Mouse (Mus musculus) hindbrain, postnatal 0 days (tissue): Measurements from ENCODE around the gene Ttll8. TPM values are rescaled to one million over a fixed set of nuclear protein-coding genes. Genes with fewer than 3 reads are reported as not detected.
A peak's percentile ranks its signal among the peaks of the same experiment; 100 is the strongest.

Source experiments
- ATAC-seq: fragments of 200-750 bp; cut with Nextera tagmentation; 2 replicates; pipeline ENCODE4 v1.8.0; 2017; ENCODE audit warnings: mild to moderate bottlenecking, moderate TSS enrichment, moderate library complexity
- DNase-seq: peaks from one replicate; pipeline ENCODE4 v3.0.0-alpha.2; 2015; ENCODE audit warnings: low spot score
- H3K27ac ChIP-seq: fragments of 300-500 bp; sonication (generic); 2 replicates; pipeline ENCODE4 v1.5.1; 2014; ENCODE audit warnings: mild to moderate bottlenecking
- H3K27me3 ChIP-seq: fragments of 300-500 bp; sonication (generic); 2 replicates; pipeline ENCODE4 v1.6.1; 2014; ENCODE audit warnings: low read length, mixed read lengths; ENCODE audit not compliant: insufficient read depth
- H3K36me3 ChIP-seq: fragments of 300-500 bp; sonication (generic); 2 replicates; pipeline ENCODE4 v1.6.1; 2014; ENCODE audit warnings: low read length, mixed read lengths; ENCODE audit not compliant: insufficient read depth
- H3K4me1 ChIP-seq: fragments of 300-500 bp; sonication (generic); 2 replicates; pipeline ENCODE4 v1.6.1; 2014; ENCODE audit warnings: antibody characterized with exemption, low read length, mixed read lengths; ENCODE audit not compliant: insufficient read depth
- H3K4me2 ChIP-seq: fragments of 300-500 bp; sonication (generic); 2 replicates; pipeline ENCODE4 v1.6.1; 2014; ENCODE audit warnings: low read depth, mild to moderate bottlenecking, low read length, moderate library complexity, mixed read lengths
- H3K4me3 ChIP-seq: fragments of 300-500 bp; sonication (generic); 2 replicates; pipeline ENCODE4 v1.5.1; 2014; ENCODE audit warnings: low read length
- H3K9ac ChIP-seq: fragments of 300-500 bp; sonication (generic); replicated peaks from 2 replicates; pipeline ENCODE4 v1.6.1; 2014; ENCODE audit warnings: mild to moderate bottlenecking, low read length, moderate library complexity, mixed read lengths
- H3K9me3 ChIP-seq: fragments of 300-500 bp; sonication (generic); 2 replicates; pipeline ENCODE4 v1.6.1; 2016; ENCODE audit warnings: low read length, mixed read lengths
- CTCF ChIP-seq: IDR thresholded peaks from 2 replicates; pipeline ENCODE4 v1.5.1; 2016; ENCODE audit warnings: antibody characterized with exemption, control low read depth, low read depth
- WGBS: fragments of 180-500 bp; shearing (Covaris S2); extraction: QIAGEN DNeasy Blood & Tissue Kit; methylation state at CpG from one replicate; pipeline ENCODE4 v1.1.7; 2014; 5-methylcytosine and 5-hydroxymethylcytosine counted together
- polyA plus RNA-seq: library from polyadenylated mRNA; unstranded; fragments of >200 nt; fragmentation: Nextera tagmentation; extraction: Ambion mirVana; gene quantifications from 2 replicates; pipeline ENCODE4 v1.2.1, GENCODE M21; 2015
- total RNA-seq: library from RNA; depleted of rRNA; stranded (reverse); fragments of >200 nt; gene quantifications from 2 replicates; pipeline ENCODE4 v1.2.3, GENCODE M21; 2014

Ttll8 gene
- total and polyA plus RNA-seq, 2 experiments from 2014 or later, result 0.14 to 0.16 TPM

DNA sequence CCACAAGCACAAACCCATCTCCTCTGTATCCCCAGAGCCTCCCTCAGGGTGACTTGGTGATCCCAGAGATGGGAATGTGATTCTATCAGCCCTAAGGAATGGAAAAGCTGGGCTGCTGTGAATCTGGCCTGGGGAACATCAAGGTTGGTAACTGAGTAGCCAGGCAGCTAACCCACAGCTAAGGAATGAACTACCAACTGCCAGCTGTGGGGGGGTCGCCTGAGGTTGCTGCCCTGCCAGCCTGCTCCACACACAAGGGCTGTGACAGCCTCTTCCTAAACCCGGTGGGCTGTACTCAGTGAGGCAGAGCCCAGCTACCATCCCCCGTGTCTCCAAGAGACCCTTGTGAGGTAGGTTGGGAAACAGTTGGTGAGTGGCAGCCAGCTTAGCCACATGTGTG, 103.1 kb downstream of the Ttll8 start:
- no peak overlapping the region for H3K4me3 ChIP-seq
- H3K9me3 ChIP-seq, result no peaks in the 10 kb centered on the region
- WGBS, result 57% methylated on average over 3 of the region's 3 CpGs
- ATAC-seq (peak; percentile 22; the same call in 1 of the 2 replicates), DNase-seq (no peak)
- peaks cover 10% of the 10 kb centered on the region; the same call in 1 of the 2 replicates for H3K4me1 ChIP-seq
- TF ChIP-seq CTCF, result no peak
- no peak overlapping the region for H3K9ac ChIP-seq
- H3K27ac ChIP-seq, result 0 out of 2 replicates have a peak overlapping the region, but pooled peaks have one; percentile 17
- no peaks in the 10 kb centered on the region for H3K27me3 ChIP-seq
- H3K36me3 ChIP-seq, result no peaks in the 10 kb centered on the region
- H3K4me2 ChIP-seq, result no peak overlapping the region

DNA sequence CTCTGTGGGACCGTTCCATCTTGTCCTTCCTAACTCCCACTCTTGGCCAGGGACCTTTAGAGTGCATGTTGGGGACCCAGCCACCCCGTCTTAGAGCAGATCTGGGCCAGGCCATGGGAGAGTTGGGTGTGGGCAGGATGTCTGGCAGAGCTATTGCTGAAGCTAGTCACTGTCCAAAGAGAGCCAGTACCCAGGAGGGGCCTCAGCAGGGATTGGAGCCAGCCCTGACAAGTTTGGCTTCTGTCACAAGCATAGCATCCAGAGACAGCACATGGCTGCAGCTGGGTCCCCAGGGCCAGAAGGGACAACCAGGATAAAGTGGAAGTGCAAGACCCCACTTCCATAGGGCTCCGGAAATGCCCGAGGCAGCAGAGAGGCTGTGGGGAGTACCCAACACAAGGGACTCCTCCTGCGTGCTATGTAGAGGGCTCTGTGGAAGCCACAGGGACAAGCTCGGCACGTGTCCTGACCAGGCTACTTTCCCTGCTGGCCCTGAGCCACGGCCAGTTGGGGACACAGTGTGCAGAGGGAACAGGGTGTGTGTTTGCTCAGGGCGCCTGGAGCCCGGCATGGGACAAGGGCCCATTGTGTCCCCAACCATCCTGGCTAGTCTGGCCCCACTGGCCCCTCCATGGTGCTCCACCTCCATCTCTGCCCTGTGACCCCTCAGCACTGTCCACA, 103.9 kb downstream of the Ttll8 start:
- H3K9me3 ChIP-seq, result no peaks in the 10 kb centered on the region
- ATAC-seq (peak; percentile 87), DNase-seq (peak; percentile 72)
- H3K36me3 ChIP-seq, result no peaks in the 10 kb centered on the region
- H3K4me3 ChIP-seq, result no peak overlapping the region
- no peaks in the 10 kb centered on the region for H3K27me3 ChIP-seq
- no peak for TF ChIP-seq CTCF
- 33% methylated on average over 10 of the region's 10 CpGs for WGBS
- H3K4me2 ChIP-seq, result 0 out of 2 replicates have a peak overlapping the region, but pooled peaks have one; percentile 5
- H3K27ac ChIP-seq, result peak overlapping the region; percentile 51; the same call in 1 of the 2 replicates
- H3K9ac ChIP-seq, result no peak overlapping the region
- H3K4me1 ChIP-seq, result peaks cover 10% of the 10 kb centered on the region; the same call in 1 of the 2 replicates

DNA sequence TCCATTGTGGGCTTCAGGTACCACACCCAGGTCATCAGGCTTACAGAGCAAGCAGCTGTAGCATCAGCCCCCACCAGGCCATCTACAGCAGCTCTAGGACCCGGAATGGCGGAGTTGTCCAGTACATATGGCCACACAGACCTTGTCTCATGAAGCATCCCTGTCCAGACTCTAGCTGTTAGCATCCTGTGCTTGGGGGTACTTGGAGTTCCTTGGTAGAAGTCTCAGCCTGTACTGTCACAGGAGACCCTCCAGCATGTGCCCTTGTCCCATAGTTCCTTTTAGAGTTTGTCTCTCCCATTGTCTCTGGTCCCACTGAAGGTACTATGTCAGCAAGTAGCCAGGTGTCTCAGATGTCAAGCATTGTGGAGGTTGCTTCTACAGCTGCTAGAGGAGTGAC, 104.6 kb downstream of the Ttll8 start:
- no peaks in the 10 kb centered on the region for H3K27me3 ChIP-seq
- H3K9me3 ChIP-seq, result no peaks in the 10 kb centered on the region
- DNase-seq (no peak), ATAC-seq (no peak)
- H3K4me3 ChIP-seq, result no peak overlapping the region
- H3K9ac ChIP-seq, result no peak overlapping the region
- H3K27ac ChIP-seq, result peak overlapping the region; percentile 51; the same call in 1 of the 2 replicates
- no peaks in the 10 kb centered on the region for H3K36me3 ChIP-seq
- H3K4me1 ChIP-seq, result peaks cover 13% of the 10 kb centered on the region; the same call in 1 of the 2 replicates
- no peak overlapping the region for H3K4me2 ChIP-seq
- WGBS, result 93% methylated on average over 2 of the region's 2 CpGs
- TF ChIP-seq CTCF, result no peak

DNA sequence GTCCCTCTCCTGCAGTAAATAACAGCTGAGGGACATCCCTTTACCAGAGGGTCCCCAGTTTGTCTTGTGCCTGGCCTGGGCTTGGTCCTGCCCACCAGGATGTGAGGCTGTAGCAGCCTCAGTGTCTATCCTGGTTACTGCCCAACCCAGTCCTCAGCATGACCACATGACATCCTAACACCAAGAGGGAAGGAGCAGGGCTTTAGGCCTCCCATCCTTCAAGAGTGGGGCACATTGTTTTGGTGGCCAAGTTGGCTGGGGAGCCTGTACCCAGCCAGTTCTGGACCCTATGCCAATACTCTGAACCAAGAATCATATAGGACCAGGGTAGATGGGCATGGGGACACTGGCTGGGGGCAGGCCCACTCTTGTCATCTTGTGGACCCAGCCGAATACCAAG, 105.6 kb downstream of the Ttll8 start:
- H3K36me3 ChIP-seq, result no peaks in the 10 kb centered on the region
- DNase-seq, result no peak
- no peak overlapping the region for H3K9ac ChIP-seq
- WGBS, result 93% methylated on average over 1 of the region's 1 CpGs
- no peak overlapping the region for H3K4me3 ChIP-seq
- no peak overlapping the region for H3K4me2 ChIP-seq
- ATAC-seq, result no peak
- no peak overlapping the region for H3K27ac ChIP-seq
- H3K9me3 ChIP-seq, result no peaks in the 10 kb centered on the region
- no peaks in the 10 kb centered on the region for H3K27me3 ChIP-seq
- no peak for TF ChIP-seq CTCF
- H3K4me1 ChIP-seq, result peaks cover 13% of the 10 kb centered on the region; the same call in 1 of the 2 replicates

DNA sequence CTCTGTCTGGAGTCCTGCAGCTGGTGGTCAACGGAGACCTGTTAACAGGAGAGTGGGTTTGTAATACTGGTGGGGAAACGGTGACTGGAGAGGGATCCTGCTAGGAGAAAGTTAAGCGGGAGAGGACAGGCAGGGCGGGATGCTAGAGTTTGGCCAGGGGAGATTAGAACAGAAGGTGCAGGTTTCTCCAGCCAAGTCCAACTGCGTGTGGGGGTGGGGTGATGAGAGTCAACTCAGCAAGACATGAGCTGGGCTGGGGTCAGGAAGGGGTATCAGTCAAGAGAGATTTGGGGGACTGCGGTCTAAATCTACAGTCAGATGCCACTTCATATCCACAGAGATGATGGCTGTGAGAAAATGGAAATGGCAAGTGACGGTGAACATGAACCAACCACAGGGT, 109.3 kb downstream of the Ttll8 start:
- no peak for ATAC-seq
- 86% methylated on average over 7 of the region's 7 CpGs for WGBS
- H3K27me3 ChIP-seq, result no peaks in the 10 kb centered on the region
- H3K4me2 ChIP-seq, result no peak overlapping the region
- no peak overlapping the region for H3K27ac ChIP-seq
- DNase-seq, result no peak
- no peak overlapping the region for H3K4me3 ChIP-seq
- H3K4me1 ChIP-seq, result peaks cover 8% of the 10 kb centered on the region; the same call in 1 of the 2 replicates
- H3K36me3 ChIP-seq, result no peaks in the 10 kb centered on the region
- TF ChIP-seq CTCF, result no peak
- H3K9me3 ChIP-seq, result no peaks in the 10 kb centered on the region
- no peak overlapping the region for H3K9ac ChIP-seq

DNA sequence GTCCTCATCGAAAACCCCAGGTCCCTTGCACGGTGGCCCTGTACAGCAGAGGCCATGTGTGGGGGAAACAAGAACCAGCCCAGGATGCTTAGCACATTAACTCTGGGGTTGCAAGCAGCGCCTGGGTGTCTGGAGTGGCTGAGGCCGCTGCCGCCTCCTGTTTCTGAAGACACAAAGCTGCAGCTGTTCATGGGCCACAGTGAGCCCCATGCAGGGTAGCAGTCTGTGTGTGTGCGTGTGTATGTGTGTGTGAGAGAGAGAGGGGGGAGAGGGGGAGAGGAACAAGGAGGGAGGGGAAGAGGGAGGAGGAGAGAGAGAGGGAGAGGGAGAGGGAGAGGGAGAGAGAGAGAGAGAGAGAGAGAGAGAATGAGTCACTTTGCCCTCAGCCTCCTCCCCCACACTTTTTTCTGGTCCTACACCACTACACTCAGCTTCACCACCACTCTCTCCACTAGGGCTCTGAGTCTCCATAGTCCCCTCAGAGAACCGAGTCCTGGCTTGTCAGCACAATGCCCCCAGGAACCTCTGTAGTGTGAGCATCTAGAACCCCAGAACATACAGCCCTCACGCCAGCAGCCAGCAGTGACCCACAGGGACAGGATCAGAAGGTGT, 110.6 kb downstream of the Ttll8 start:
- Histone ChIP-seq H3K4me2 (no peak overlapping the region), H3K4me1 (peaks cover 13% of the 10 kb centered on the region; the same call in 1 of the 2 replicates), H3K36me3 (no peaks in the 10 kb centered on the region), H3K27me3 (no peaks in the 10 kb centered on the region), H3K4me3 (no peak overlapping the region), H3K27ac (no peak overlapping the region), H3K9me3 (no peaks in the 10 kb centered on the region), H3K9ac (no peak overlapping the region)
- peak; percentile 67 for DNase-seq
- no peak for TF ChIP-seq CTCF
- 30% methylated on average over 8 of the region's 8 CpGs for whole genome bisulfite sequencing
- ATAC-seq, result peak; percentile 55; the same call in 1 of the 2 replicates

- Histone ChIP-seq H3K4me1 (peaks cover 21% of the 10 kb centered on the region; the same call in 1 of the 2 replicates), H3K9me3 (no peaks in the 10 kb centered on the region), H3K36me3 (no peaks in the 10 kb centered on the region), H3K4me3 (no peak overlapping the region), H3K4me2 (no peak overlapping the region), H3K27me3 (no peaks in the 10 kb centered on the region), H3K27ac (peak overlapping the region; percentile 54; the same call in 1 of the 2 replicates), H3K9ac (no peak overlapping the region)
- DNase-seq, result no peak
- WGBS, result 69% methylated on average over 3 of the region's 3 CpGs
- TF ChIP-seq CTCF, result no peak
- ATAC-seq, result peak; percentile 9
These were observed 111.9 kb downstream of the Ttll8 start for GRCm38 (mm10) chr15:88842300-88842673.
